ENCODE assay signal across 9 mouse cellular contexts in the genomic region with DNA sequence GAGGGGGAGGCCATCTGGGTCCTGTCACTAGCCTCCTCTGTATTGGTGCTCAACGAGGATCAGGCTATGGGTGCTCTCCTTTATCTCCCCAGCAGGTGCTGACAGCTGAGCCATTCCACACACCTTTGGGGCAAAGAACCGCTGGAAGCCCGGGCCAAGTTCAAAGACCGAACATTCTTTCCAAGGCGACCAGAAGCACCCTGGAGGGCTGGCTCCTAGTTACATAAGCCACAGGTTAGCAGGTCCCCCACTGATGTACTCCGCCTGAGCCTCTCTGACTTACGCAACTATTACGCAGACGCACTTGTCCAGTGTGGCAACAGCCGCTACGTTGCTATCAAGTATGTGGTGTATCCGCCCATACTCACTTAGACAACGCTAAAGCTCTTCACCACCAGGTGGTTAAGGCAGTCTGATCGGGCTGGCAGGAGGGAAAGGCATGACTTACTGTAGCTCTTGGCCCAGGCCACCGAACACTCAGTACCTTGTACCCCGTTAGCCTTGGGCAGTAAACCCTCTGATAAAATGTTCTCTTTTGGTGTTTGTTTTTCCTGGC.
DNase-seq lines count a peak whose midpoint lies in the region; ATAC-seq lines count a peak whose summit lies in the region.
"Had no signal": no experiment of that assay in that cellular context is flagged by ENCODE, and none has a peak within 500 bp of the region (broad histone marks: within the 10 kb centered on the region; RNA-seq: fewer than 3 reads in every experiment).

No protein-coding gene starts in this region.

- H3K36me3 ChIP-seq in embryonic facial prominence, embryonic 15.5 days = no peaks in the 10 kb centered on the region
- H3K36me3 ChIP-seq: neural tube, embryonic 12.5 days had no signal

- H3K4me3 ChIP-seq in embryonic facial prominence, embryonic 15.5 days (replicated peaks) = no peak overlapping the region
- H3K4me3 ChIP-seq: neural tube, embryonic 12.5 days had no signal

- peak; percentile 73 for DNase-seq in ES-CJ7 (ENCODE audit: low read depth, low spot score)
- DNase-seq in heart, postnatal 36 days = peak; percentile 49 to 54
- DNase-seq in lung, adult 18-20 months = peak; percentile 72 to 83
- no peak for DNase-seq in thymus, postnatal 14 days
- DNase-seq in spleen, postnatal 10 days (ENCODE audit: low spot score in 2 of 2) = no peak
- no peak for DNase-seq in urinary bladder, postnatal 14 days (ENCODE audit: low spot score)
- DNase-seq in right cerebral cortex, postnatal 25 days = no peak

- no peak overlapping the region for H3K27ac ChIP-seq in embryonic facial prominence, embryonic 15.5 days (replicated peaks)
- H3K27ac ChIP-seq: neural tube, embryonic 12.5 days had no signal

- 0 out of 2 replicates have a peak, but pooled peaks cover 2% of the 10 kb centered on the region for H3K4me1 ChIP-seq in embryonic facial prominence, embryonic 15.5 days
- H3K4me1 ChIP-seq: neural tube, embryonic 12.5 days had no signal

- peak; percentile 24; the same call in 1 of the 2 replicates for ATAC-seq in embryonic facial prominence, embryonic 15.5 days (ENCODE audit: insufficient number of reproducible peaks, low FRiP score, low TSS enrichment, low read depth)

- no peak overlapping the region for H3K9ac ChIP-seq in embryonic facial prominence, embryonic 15.5 days
- H3K9ac ChIP-seq: neural tube, embryonic 12.5 days had no signal

- no peaks in the 10 kb centered on the region for H3K9me3 ChIP-seq in embryonic facial prominence, embryonic 15.5 days (replicated peaks)
- H3K9me3 ChIP-seq: neural tube, embryonic 12.5 days had no signal

- no peaks in the 10 kb centered on the region for H3K27me3 ChIP-seq in embryonic facial prominence, embryonic 15.5 days
- H3K27me3 ChIP-seq: neural tube, embryonic 12.5 days had no signal

- 81% methylated on average over 16 of the region's 16 CpGs for WGBS in embryonic facial prominence, embryonic 15.5 days

- H3K4me2 ChIP-seq in embryonic facial prominence, embryonic 15.5 days (replicated peaks) = no peak overlapping the region
- H3K4me2 ChIP-seq: neural tube, embryonic 12.5 days had no signal

- intact Hi-C loops in heart, postnatal 36 days (cut with DNase I) = loop anchor here (2.0 to 5.0 kb wide), 4 partner anchors 46 to 217 kb away; no protein-coding TSS in a partner anchor

Comparison
In these comparisons a context has a peak if more than half of its experiments do, and no peak if none do; other contexts are left out.
1. DNase-seq: peak in ES-CJ7 (single experiment), heart, postnatal 36 days (2 of 2) and lung, adult 18-20 months (2 of 2); none in thymus, postnatal 14 days (single experiment), spleen, postnatal 10 days (0 of 2), urinary bladder, postnatal 14 days (single experiment) and right cerebral cortex, postnatal 25 days (single experiment).